Mouse (Mus musculus): ENCODE data around the gene Ccdc28b. TPM values are rescaled to one million over a fixed set of nuclear protein-coding genes. Genes with fewer than 3 reads are reported as not detected.
A peak's percentile ranks its signal among the peaks of the same experiment; 100 is the strongest.

Gene Ccdc28b
- polyA plus RNA-seq, 1 experiment from 2014 or later = 34.2 TPM

GRCm38 (mm10) chr4:129614093-129614492, 9.7 kb downstream of the Ccdc28b start, which contains the start of gene Dcdc2b:
Gene Dcdc2b, minus strand, starts transcription at chr4:129614257.
- Histone ChIP-seq H3K4me2 (replicated peaks; ENCODE audit: low read depth) (no peak within 1 kb of the TSS), H3K36me3 (ENCODE audit: control insufficient read depth, insufficient read depth, low read length) (no peaks in the 10 kb centered on the region; the same call in 1 of the 2 replicates), H3K27me3 (ENCODE audit: control insufficient read depth, insufficient read depth, low read length) (no peaks in the 10 kb centered on the region), H3K9ac (ENCODE audit: low read length) (no peak within 1 kb of the TSS), H3K4me3 (ENCODE audit: low read depth, low read length) (no peak within 1 kb of the TSS), H3K9me3 (ENCODE audit: control insufficient read depth, low read length) (no peaks in the 10 kb centered on the region), H3K4me1 (replicated peaks; ENCODE audit: control insufficient read depth, insufficient read depth) (0 out of 2 replicates have a peak, but pooled peaks cover 3% of the 10 kb centered on the region), H3K27ac (replicated peaks) (no peak within 1 kb of the TSS)
- WGBS = 75% methylated on average over 6 of the region's 6 CpGs
- ATAC-seq (ENCODE audit: low FRiP score, low TSS enrichment) (no peak), DNase-seq (ENCODE audit: low spot score) (no peak)
- TF ChIP-seq EP300 (optimal IDR thresholded peaks at IDR 0.05) (no peak), CTCF (IDR thresholded peaks at IDR 0.05; ENCODE audit: low read depth) (no peak)

DNA sequence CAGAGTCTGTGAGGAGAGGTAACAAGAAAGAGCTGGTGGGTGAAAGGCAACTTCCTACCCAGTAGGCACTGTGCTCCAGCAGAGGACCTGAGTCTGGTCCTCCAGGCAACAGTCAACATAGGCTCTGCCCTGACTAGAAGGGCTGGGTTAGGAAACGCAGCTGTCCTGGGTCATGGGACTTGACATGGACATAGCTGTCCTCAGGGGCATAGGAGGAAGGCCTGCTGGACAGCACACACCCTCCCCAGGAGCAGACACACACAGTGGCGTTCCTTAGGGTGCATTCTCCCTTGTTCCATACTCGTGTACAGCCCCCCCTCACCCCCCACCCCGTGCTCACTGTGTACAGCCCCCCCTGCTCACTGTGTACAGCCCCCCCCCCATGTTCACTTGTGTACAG, 13.3 kb downstream of the Ccdc28b start:
- WGBS = 72% methylated on average over 4 of the region's 4 CpGs
- no peaks in the 10 kb centered on the region for H3K4me1 ChIP-seq (replicated peaks; ENCODE audit: control insufficient read depth, insufficient read depth)
- no peaks in the 10 kb centered on the region for H3K9me3 ChIP-seq (ENCODE audit: control insufficient read depth, low read length)
- DNase-seq (ENCODE audit: low spot score) = no peak
- H3K4me3 ChIP-seq (ENCODE audit: low read depth, low read length) = no peak overlapping the region
- H3K27me3 ChIP-seq (ENCODE audit: control insufficient read depth, insufficient read depth, low read length) = no peaks in the 10 kb centered on the region
- no peak for ATAC-seq (ENCODE audit: low FRiP score, low TSS enrichment)
- no peak overlapping the region for H3K4me2 ChIP-seq (replicated peaks; ENCODE audit: low read depth)
- H3K9ac ChIP-seq (ENCODE audit: low read length) = no peak overlapping the region
- no peak overlapping the region for H3K27ac ChIP-seq (replicated peaks)
- TF ChIP-seq EP300 (optimal IDR thresholded peaks at IDR 0.05) = no peak
- TF ChIP-seq CTCF (IDR thresholded peaks at IDR 0.05; ENCODE audit: low read depth) = no peak
- H3K36me3 ChIP-seq (ENCODE audit: control insufficient read depth, insufficient read depth, low read length) = peaks cover 10% of the 10 kb centered on the region

- no peaks in the 10 kb centered on the region for H3K9me3 ChIP-seq (ENCODE audit: control insufficient read depth, low read length)
- H3K27me3 ChIP-seq (ENCODE audit: control insufficient read depth, insufficient read depth, low read length) = no peaks in the 10 kb centered on the region
- ATAC-seq (ENCODE audit: low FRiP score, low TSS enrichment) (no peak), DNase-seq (ENCODE audit: low spot score) (no peak)
- no peak overlapping the region for H3K4me3 ChIP-seq (ENCODE audit: low read depth, low read length)
- H3K9ac ChIP-seq (ENCODE audit: low read length) = no peak overlapping the region
- 0 out of 2 replicates have a peak overlapping the region, but pooled peaks have one; percentile 24 for H3K27ac ChIP-seq (replicated peaks)
- no peak overlapping the region for H3K4me2 ChIP-seq (replicated peaks; ENCODE audit: low read depth)
- H3K4me1 ChIP-seq (replicated peaks; ENCODE audit: control insufficient read depth, insufficient read depth) = no peaks in the 10 kb centered on the region
- no peak for TF ChIP-seq EP300 (optimal IDR thresholded peaks at IDR 0.05)
- TF ChIP-seq CTCF (IDR thresholded peaks at IDR 0.05; ENCODE audit: low read depth) = no peak
- peaks cover 10% of the 10 kb centered on the region for H3K36me3 ChIP-seq (ENCODE audit: control insufficient read depth, insufficient read depth, low read length)
- WGBS = 59% methylated on average over 4 of the region's 4 CpGs
Observed at GRCm38 (mm10) chr4:129610026-129610425, 13.7 kb downstream of the Ccdc28b start.

GRCm38 (mm10) chr4:129609139-129609631, 14.6 kb downstream of the Ccdc28b start:
- Histone ChIP-seq H3K4me3 (ENCODE audit: low read depth, low read length) (no peak overlapping the region), H3K27me3 (ENCODE audit: control insufficient read depth, insufficient read depth, low read length) (no peaks in the 10 kb centered on the region), H3K27ac (replicated peaks) (0 out of 2 replicates have a peak overlapping the region, but pooled peaks have one; percentile 24), H3K9ac (ENCODE audit: low read length) (no peak overlapping the region), H3K4me2 (replicated peaks; ENCODE audit: low read depth) (no peak overlapping the region), H3K36me3 (ENCODE audit: control insufficient read depth, insufficient read depth, low read length) (peaks cover 10% of the 10 kb centered on the region), H3K9me3 (ENCODE audit: control insufficient read depth, low read length) (no peaks in the 10 kb centered on the region), H3K4me1 (replicated peaks; ENCODE audit: control insufficient read depth, insufficient read depth) (no peaks in the 10 kb centered on the region)
- peak; percentile 39 for DNase-seq (ENCODE audit: low spot score)
- WGBS = 71% methylated on average over 12 of the region's 12 CpGs
- ATAC-seq (ENCODE audit: low FRiP score, low TSS enrichment) = peak; percentile 51; the same call in 1 of the 2 replicates
- no peak for TF ChIP-seq EP300 (optimal IDR thresholded peaks at IDR 0.05)
- TF ChIP-seq CTCF (IDR thresholded peaks at IDR 0.05; ENCODE audit: low read depth) = no peak

- Histone ChIP-seq H3K9me3 (ENCODE audit: control insufficient read depth, low read length) (no peaks in the 10 kb centered on the region), H3K4me2 (replicated peaks; ENCODE audit: low read depth) (no peak overlapping the region), H3K27ac (replicated peaks) (no peak overlapping the region), H3K27me3 (ENCODE audit: control insufficient read depth, insufficient read depth, low read length) (no peaks in the 10 kb centered on the region), H3K4me3 (ENCODE audit: low read depth, low read length) (no peak overlapping the region), H3K36me3 (ENCODE audit: control insufficient read depth, insufficient read depth, low read length) (peaks cover 17% of the 10 kb centered on the region), H3K4me1 (replicated peaks; ENCODE audit: control insufficient read depth, insufficient read depth) (no peaks in the 10 kb centered on the region), H3K9ac (ENCODE audit: low read length) (no peak overlapping the region)
- 31% methylated on average over 7 of the region's 7 CpGs for WGBS
- peak; percentile 90 for ATAC-seq (ENCODE audit: low FRiP score, low TSS enrichment)
- TF ChIP-seq CTCF (IDR thresholded peaks at IDR 0.05; ENCODE audit: low read depth) (peak; percentile 94), EP300 (optimal IDR thresholded peaks at IDR 0.05) (no peak)
- DNase-seq (ENCODE audit: low spot score) = peak; percentile 85
Observed at GRCm38 (mm10) chr4:129608426-129609025, 15.2 kb downstream of the Ccdc28b start.

Measured in stomach, postnatal 0 days (tissue).